Mouse (Mus musculus): ENCODE data around the gene Rprml. TPM values are rescaled to one million over a fixed set of nuclear protein-coding genes. Genes with fewer than 3 reads are reported as not detected.

Rprml gene
- polyA plus RNA-seq, 1 experiment from 2014 or later, result 0.27 TPM

- Histone ChIP-seq H3K27ac (ENCODE audit: low read depth, low read length) (peak within 1 kb of the TSS; percentile 99), H3K27me3 (ENCODE audit: control insufficient read depth, insufficient read depth, low read length) (no peaks in the 10 kb centered on the region), H3K4me3 (ENCODE audit: low read depth, low read length) (peak within 1 kb of the TSS; percentile 90), H3K36me3 (ENCODE audit: control insufficient read depth, insufficient read depth, low read length) (no peaks in the 10 kb centered on the region), H3K4me2 (ENCODE audit: low read depth, low read length) (peak within 1 kb of the TSS; percentile 50), H3K9ac (replicated peaks; ENCODE audit: low read depth, low read length) (peak within 1 kb of the TSS; percentile 97), H3K9me3 (ENCODE audit: control insufficient read depth, low read length) (no peaks in the 10 kb centered on the region), H3K4me1 (ENCODE audit: control insufficient read depth, insufficient read depth, low read length) (0 out of 2 replicates have a peak, but pooled peaks cover 3% of the 10 kb centered on the region)
- ATAC-seq (ENCODE audit: low read depth), result peak; percentile 98
- under 1% methylated on average over 57 of the region's 57 CpGs for WGBS
These were observed 48.3 kb downstream of the Rprml start, which contains the start of gene Gosr2 for GRCm38 (mm10) chr11:103697565-103698176. Gene Gosr2, minus strand, starts transcription at chr11:103697898.

DNA sequence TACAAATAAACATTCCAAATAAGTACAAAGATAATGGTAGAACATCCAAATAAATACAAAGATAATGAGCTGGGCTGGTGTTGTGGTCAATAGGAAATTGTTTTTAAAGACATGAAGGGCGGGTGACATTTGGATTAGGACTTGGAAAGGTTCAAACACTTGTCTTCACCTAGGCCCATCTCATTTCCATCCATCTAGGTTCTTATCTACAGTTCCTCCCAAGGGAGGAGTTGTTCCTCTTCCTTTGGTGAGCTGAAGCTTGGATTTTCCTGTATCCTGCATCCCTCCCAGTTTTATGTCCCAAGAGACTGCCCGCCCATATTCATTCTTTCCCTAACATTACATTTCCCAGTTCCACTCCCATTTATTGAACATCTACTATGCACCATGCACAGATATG, 48.9 kb downstream of the Rprml start:
- ATAC-seq (ENCODE audit: low read depth), result no peak
- Histone ChIP-seq H3K4me1 (ENCODE audit: control insufficient read depth, insufficient read depth, low read length) (0 out of 2 replicates have a peak, but pooled peaks cover 3% of the 10 kb centered on the region), H3K4me3 (ENCODE audit: low read depth, low read length) (peak overlapping the region; percentile 90), H3K27me3 (ENCODE audit: control insufficient read depth, insufficient read depth, low read length) (no peaks in the 10 kb centered on the region), H3K4me2 (ENCODE audit: low read depth, low read length) (peak overlapping the region; percentile 50), H3K9ac (replicated peaks; ENCODE audit: low read depth, low read length) (peak overlapping the region; percentile 97), H3K36me3 (ENCODE audit: control insufficient read depth, insufficient read depth, low read length) (no peaks in the 10 kb centered on the region), H3K9me3 (ENCODE audit: control insufficient read depth, low read length) (no peaks in the 10 kb centered on the region), H3K27ac (ENCODE audit: low read depth, low read length) (peak overlapping the region; percentile 99)
- WGBS, result 83% methylated on average over 2 of the region's 2 CpGs

Other genes with a start within 250 kb of the Rprml start
- 9.5 and 11.1 TPM in 2 replicates for gene Plekhm1, start 236.9 kb upstream of the Rprml start, polyA plus RNA-seq (2014; fragmentation: Nextera tagmentation; extraction: Ambion mirVana)
- gene Lrrc37a, start 145.0 kb upstream of the Rprml start, polyA plus RNA-seq (2014; fragmentation: Nextera tagmentation; extraction: Ambion mirVana), result not detected in 2 replicates
- not detected in 2 replicates for gene Gm884, start 28.4 kb upstream of the Rprml start, polyA plus RNA-seq (2014; fragmentation: Nextera tagmentation; extraction: Ambion mirVana)
- gene Lyzl6, start 10.7 kb upstream of the Rprml start, polyA plus RNA-seq (2014; fragmentation: Nextera tagmentation; extraction: Ambion mirVana), result not detected in 2 replicates
- 76.3 and 88.8 TPM in 2 replicates for gene Gosr2, start 48.3 kb downstream of the Rprml start, polyA plus RNA-seq (2014; fragmentation: Nextera tagmentation; extraction: Ambion mirVana)
- 0.14 and 0.25 TPM in 2 replicates for gene Wnt9b, start 100.3 kb downstream of the Rprml start, polyA plus RNA-seq (2014; fragmentation: Nextera tagmentation; extraction: Ambion mirVana)
- 9.5 and 11.2 TPM in 2 replicates for gene Wnt3, start 124.6 kb downstream of the Rprml start, polyA plus RNA-seq (2014; fragmentation: Nextera tagmentation; extraction: Ambion mirVana)